Mouse (Mus musculus): Measurements from ENCODE around the gene Edil3.

Gene Edil3

GRCm38 (mm10) chr13:89253990-89254642, 432.8 kb downstream of the Edil3 start:
- no peak for DNase-seq (ENCODE audit: low spot score in 2 of 2)

GRCm38 (mm10) chr13:89256906-89257305, 435.6 kb downstream of the Edil3 start:
- no peak for DNase-seq (ENCODE audit: low spot score in 2 of 2)

- DNase-seq (ENCODE audit: low spot score in 2 of 2), result no peak
These were observed 465.5 kb downstream of the Edil3 start for GRCm38 (mm10) chr13:89286696-89287305.

- DNase-seq (ENCODE audit: low spot score in 2 of 2), result no peak
These were observed 466.9 kb downstream of the Edil3 start for GRCm38 (mm10) chr13:89288201-89288600.

- DNase-seq (ENCODE audit: low spot score in 2 of 2), result no peak
These were observed 499.9 kb downstream of the Edil3 start for GRCm38 (mm10) chr13:89321155-89321554.

- no peak for DNase-seq (ENCODE audit: low spot score in 2 of 2)
These were observed 503.0 kb downstream of the Edil3 start for GRCm38 (mm10) chr13:89324282-89324681.

- no peak for DNase-seq (ENCODE audit: low spot score in 2 of 2)
These were observed 513.2 kb downstream of the Edil3 start for GRCm38 (mm10) chr13:89334494-89334893.

- DNase-seq (ENCODE audit: low spot score in 2 of 2), result no peak
These were observed 514.8 kb downstream of the Edil3 start for GRCm38 (mm10) chr13:89335908-89336579.

- no peak for DNase-seq (ENCODE audit: low spot score in 2 of 2)
These were observed 517.8 kb downstream of the Edil3 start for GRCm38 (mm10) chr13:89339055-89339454.

GRCm38 (mm10) chr13:89339776-89340175, 518.5 kb downstream of the Edil3 start:
- no peak for DNase-seq (ENCODE audit: low spot score in 2 of 2)

GRCm38 (mm10) chr13:89355234-89355633, 534.0 kb downstream of the Edil3 start:
- DNase-seq (ENCODE audit: low spot score in 2 of 2), result no peak

- no peak for DNase-seq (ENCODE audit: low spot score in 2 of 2)
These were observed 537.1 kb downstream of the Edil3 start for GRCm38 (mm10) chr13:89358407-89358806.

- DNase-seq (ENCODE audit: low spot score in 2 of 2), result no peak
These were observed 541.0 kb downstream of the Edil3 start for GRCm38 (mm10) chr13:89362274-89362673.

GRCm38 (mm10) chr13:89371253-89371652, 550.0 kb downstream of the Edil3 start:
- no peak for DNase-seq (ENCODE audit: low spot score in 2 of 2)

- DNase-seq (ENCODE audit: low spot score in 2 of 2), result no peak
These were observed 550.5 kb downstream of the Edil3 start for GRCm38 (mm10) chr13:89371656-89372240.
